Mouse (Mus musculus): ENCODE results near the gene Retreg1.

Gene Retreg1

GRCm38 (mm10) chr15:25843086-25843991 lies at the start of gene Retreg1:
Retreg1 (plus strand) TSS chr15:25843180.
- CTCF ChIA-PET = interaction anchor here (0.6 kb wide), 2 partner anchors 12 to 49 kb away, joined by 3 read pairs; no protein-coding TSS in a partner anchor

DNA sequence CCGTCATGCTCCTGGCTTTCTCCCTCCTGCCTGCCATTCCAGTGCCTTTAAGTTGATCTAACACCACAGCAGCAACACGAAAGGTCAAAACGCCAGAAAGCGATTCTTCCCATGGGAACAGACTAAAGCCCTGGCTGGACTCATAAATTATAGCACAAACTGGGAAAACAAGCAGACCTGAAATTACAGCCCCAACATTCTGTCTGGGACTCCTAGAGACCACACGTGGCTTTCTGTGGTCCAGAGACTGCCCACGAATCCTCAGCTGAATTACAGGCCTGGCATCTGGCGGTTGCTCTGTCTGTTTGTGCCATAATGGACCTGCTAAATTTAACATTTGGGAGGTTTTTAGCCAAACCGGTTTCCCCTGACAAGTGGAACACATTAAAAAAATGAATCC lies 48.9 kb upstream of the Retreg1 start:
- CTCF ChIA-PET = interaction anchor here (0.8 kb wide), 1 partner anchor 54 kb away, joined by 4 read pairs; no protein-coding TSS in a partner anchor

DNA sequence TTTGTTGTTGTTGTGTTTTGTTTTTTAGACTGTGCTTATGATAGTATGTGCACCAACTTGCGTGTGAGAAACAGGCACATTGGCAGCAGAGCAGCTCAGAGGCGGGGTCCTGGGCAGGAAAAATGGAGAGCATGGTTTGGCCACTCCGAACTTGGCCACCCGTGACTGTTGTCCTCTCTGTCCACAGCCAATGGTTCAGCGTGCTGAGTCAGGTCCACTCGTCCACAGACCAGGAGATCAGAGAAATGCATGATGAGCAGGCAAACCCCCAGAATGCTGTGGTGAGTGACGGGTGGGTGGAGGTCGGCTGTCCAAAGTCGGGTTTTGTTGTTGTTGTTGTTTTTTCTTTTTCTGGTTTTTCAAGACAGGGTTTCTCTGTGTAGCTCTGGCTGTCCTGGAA lies 47.5 kb upstream of the Retreg1 start:
- CTCF ChIA-PET = no interaction called here

DNA sequence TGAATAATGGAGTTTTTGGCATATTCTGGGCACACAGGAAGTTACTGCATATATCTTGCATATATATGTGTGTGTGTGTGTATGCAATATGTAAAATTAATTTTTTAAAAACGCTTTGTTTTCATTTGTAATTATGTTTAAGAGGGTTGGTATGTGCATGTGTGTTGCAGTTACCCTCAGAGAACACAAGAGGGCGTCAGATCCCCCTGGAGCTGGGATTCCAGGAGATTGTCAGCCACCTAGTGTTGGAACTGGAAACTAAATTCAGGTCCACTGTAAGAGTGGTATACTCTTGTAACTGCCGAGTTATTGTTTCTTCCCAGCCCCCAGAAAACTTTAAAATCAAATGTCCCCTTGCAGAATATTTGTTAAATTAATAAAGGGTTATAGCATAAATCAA lies 46.6 kb upstream of the Retreg1 start:
- CTCF ChIA-PET = no interaction called here

GRCm38 (mm10) chr15:25797179-25797578 lies 45.8 kb upstream of the Retreg1 start:
- CTCF ChIA-PET = interaction anchor here (0.5 kb wide), 1 partner anchor 17 kb away, joined by 3 read pairs; no protein-coding TSS in a partner anchor

- CTCF ChIA-PET = interaction anchor here (0.5 kb wide), 1 partner anchor 16 kb away, joined by 3 read pairs; no protein-coding TSS in a partner anchor
Measured at GRCm38 (mm10) chr15:25797888-25798287, 45.1 kb upstream of the Retreg1 start.

GRCm38 (mm10) chr15:25801726-25802125 lies 41.3 kb upstream of the Retreg1 start:
- CTCF ChIA-PET = no interaction called here

DNA sequence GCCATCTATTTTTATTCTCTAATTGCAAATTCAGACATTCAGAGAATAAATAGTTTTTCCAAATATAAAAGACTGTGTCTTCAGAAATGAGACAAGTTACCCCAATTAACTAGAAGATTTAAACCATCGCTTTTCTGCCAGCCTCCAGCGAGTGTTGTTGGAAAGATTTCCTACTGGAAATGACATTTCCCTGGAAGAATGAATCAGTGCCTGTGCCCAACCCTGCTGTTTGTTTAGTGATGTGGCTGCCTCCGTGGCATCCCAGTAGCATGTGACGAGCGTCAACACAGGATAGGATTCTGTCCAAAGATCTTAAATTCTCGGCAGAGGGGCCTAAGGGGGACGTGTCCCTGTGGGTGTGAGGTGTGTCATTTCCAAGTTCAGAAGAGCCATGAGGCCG lies 40.8 kb upstream of the Retreg1 start:
- CTCF ChIA-PET = no interaction called here

DNA sequence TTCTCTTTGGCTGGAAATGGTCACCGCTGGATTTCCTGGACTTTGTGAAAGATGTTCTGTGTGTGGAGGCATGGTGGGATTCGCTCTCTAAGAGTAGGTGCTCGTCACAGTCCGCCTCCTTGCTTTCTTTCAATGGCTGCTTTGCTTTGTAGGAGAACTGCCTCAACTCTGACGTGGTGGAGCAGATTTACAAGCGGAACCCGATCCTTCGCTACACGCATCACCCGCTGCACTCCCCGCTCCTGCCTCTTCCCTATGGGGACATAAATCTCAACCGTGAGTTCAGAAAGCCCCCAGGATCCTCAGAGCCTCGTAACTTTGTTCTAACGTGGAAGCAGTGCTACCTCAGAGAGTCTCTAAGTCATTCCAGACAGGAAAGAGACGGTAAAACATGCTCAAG lies 39.9 kb upstream of the Retreg1 start:
- CTCF ChIA-PET = no interaction called here

GRCm38 (mm10) chr15:25805336-25806110 lies 37.5 kb upstream of the Retreg1 start:
- CTCF ChIA-PET = interaction anchor here (0.7 to 1.2 kb wide), 8 partner anchors 35 to 189 kb away, joined by 3 to 4 read pairs (median 3); no protein-coding TSS in a partner anchor

GRCm38 (mm10) chr15:25806363-25806762 lies 36.6 kb upstream of the Retreg1 start:
- CTCF ChIA-PET = interaction anchor here (0.7 to 1.2 kb wide), 7 partner anchors 34 to 189 kb away, joined by 3 to 4 read pairs (median 3); no protein-coding TSS in a partner anchor

GRCm38 (mm10) chr15:25806878-25807277 lies 36.1 kb upstream of the Retreg1 start:
- CTCF ChIA-PET = interaction anchor here (0.7 to 1.2 kb wide), 4 partner anchors 53 to 188 kb away, joined by 3 read pairs; no protein-coding TSS in a partner anchor

- CTCF ChIA-PET = interaction anchor here (0.6 kb wide), 2 partner anchors 79 to 110 kb away, joined by 3 to 5 read pairs; no protein-coding TSS in a partner anchor
Measured at GRCm38 (mm10) chr15:25808677-25809460, 34.1 kb upstream of the Retreg1 start.

DNA sequence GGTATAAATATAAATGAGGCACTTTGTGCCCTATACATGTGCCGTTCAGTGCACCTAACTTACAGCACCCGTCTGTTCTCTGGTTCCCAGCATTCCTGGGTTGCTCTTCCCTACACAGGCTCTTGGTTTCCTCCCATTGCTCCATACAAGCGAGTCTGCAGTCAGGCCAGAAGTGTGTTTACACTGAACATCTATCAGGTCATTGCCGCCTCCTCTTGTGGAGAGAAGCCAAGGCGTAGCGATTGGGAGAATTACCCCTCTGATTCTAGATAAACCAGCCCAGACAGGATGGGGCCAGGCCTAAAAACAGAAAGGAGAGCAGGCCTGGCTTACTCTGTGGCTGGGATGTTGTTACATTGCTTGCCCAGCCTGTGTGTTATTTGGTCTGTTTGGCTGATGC lies 33.3 kb upstream of the Retreg1 start:
- CTCF ChIA-PET = interaction anchor here (0.6 kb wide), 2 partner anchors 78 to 111 kb away, joined by 3 to 5 read pairs; no protein-coding TSS in a partner anchor

GRCm38 (mm10) chr15:25811834-25812250 lies 31.1 kb upstream of the Retreg1 start:
- CTCF ChIA-PET = interaction anchor here (0.6 to 2.3 kb wide), 7 partner anchors 17 to 159 kb away, joined by 3 to 7 read pairs (median 3); no protein-coding TSS in a partner anchor

DNA sequence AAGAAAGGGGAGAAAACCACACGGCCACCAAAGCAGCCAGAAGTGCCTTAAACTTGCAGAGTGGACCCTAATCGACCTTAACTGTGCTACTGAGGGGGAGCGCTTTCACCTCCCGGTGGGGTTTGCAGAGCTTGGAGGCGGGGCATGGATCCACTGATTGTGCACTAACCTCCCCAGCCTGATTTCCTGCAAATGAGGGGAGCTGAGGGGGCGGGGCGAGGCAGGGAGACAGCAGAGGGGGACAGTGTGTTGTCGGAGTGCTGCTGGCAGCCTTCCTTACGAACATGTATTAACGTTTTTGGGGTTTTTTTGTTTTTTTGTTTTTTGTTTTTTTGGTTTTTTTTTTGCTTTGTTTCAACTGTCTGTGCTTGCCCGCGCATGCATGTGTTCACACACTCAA lies 30.5 kb upstream of the Retreg1 start:
- CTCF ChIA-PET = interaction anchor here (0.6 to 2.3 kb wide), 5 partner anchors 16 to 158 kb away, joined by 3 to 7 read pairs (median 3); no protein-coding TSS in a partner anchor

DNA sequence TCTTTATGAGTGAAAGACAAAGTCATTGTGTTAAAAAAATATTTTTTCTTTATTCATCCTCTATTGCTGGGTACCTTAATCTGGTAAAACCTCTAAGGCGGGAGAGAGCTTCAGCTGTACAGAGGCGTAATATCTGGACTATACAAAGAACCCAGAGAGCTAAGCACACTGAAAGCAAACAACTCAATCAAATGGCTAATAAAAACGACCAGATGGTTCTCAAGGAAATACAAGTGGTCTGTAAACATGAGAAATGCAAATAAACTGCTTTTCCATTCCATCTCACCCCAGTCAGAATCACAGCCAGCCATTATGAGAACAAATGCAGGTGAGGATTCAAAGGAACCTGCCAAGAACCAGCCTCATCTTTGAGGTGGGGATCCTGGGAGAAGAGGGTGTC lies 28.4 kb upstream of the Retreg1 start:
- CTCF ChIA-PET = interaction anchor here (0.6 to 1.1 kb wide), 2 partner anchors 17 to 94 kb away, joined by 3 read pairs; no protein-coding TSS in a partner anchor

- CTCF ChIA-PET = interaction anchor here (0.7 to 1.3 kb wide), 3 partner anchors 11 to 38 kb away, joined by 3 to 9 read pairs (median 4); no protein-coding TSS in a partner anchor
Measured at GRCm38 (mm10) chr15:25817191-25817590, 25.8 kb upstream of the Retreg1 start.

DNA sequence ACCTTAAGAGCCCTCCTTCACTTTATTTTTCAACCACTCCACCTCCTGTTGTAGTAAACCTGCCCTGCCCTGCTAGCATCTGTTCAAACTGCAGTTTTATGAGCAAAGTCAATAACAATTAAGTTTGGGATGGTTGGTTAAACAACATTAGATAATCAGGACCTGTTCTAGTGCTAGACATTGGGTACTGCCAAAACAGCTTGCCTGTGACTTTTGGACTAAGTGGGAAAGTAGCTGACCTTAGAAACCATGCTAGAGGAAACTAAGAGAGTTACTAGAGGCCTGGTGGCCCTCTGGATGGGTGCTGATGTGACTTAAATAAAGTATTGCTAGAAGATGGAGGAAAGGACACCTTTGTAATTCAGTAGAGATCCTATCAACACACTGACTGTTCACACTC lies 21.0 kb upstream of the Retreg1 start:
- CTCF ChIA-PET = no interaction called here

GRCm38 (mm10) chr15:25822656-25823055 lies 20.3 kb upstream of the Retreg1 start:
- CTCF ChIA-PET = no interaction called here

DNA sequence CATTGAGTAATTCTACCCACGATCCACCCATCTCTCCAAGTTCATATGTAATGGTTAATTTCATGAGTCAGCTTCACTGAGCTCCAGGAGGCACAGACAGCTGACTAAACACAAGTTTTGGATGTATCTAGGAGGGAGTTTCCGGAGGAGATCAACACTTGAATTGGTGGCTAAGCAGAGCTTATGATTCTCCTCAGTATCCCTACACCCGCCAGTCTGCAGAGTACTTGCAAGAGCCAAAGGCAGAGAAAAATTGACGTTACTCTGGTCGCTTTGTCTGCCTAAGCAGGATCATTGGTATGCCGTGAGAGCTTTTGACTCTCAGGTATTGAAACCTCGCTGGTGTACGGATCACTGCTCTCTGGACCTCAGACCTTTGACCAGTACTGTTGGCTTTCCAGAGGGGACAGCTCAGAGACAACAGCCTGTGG lies 16.4 kb upstream of the Retreg1 start:
- CTCF ChIA-PET = interaction anchor here (0.5 to 0.6 kb wide), 2 partner anchors 36 to 556 kb away, joined by 6 read pairs; no protein-coding TSS in a partner anchor

All from spleen, embryonic (tissue).